Mouse (Mus musculus) spleen, embryonic (tissue): ENCODE measurements at regions not wholly inside any gene's neighbourhood (a gene's known extent, or its start where the extent isn't known, plus 50 kb on each side); places are given as distances from the start of the nearest gene placed in this dataset.

Experiments
- CTCF ChIA-PET: fragments of 350-600 bp; sonication (Branson Sonifier 250); formaldehyde crosslinking; loops from one replicate; lab custom pipeline; 2022; lab: Charles Lee

DNA sequence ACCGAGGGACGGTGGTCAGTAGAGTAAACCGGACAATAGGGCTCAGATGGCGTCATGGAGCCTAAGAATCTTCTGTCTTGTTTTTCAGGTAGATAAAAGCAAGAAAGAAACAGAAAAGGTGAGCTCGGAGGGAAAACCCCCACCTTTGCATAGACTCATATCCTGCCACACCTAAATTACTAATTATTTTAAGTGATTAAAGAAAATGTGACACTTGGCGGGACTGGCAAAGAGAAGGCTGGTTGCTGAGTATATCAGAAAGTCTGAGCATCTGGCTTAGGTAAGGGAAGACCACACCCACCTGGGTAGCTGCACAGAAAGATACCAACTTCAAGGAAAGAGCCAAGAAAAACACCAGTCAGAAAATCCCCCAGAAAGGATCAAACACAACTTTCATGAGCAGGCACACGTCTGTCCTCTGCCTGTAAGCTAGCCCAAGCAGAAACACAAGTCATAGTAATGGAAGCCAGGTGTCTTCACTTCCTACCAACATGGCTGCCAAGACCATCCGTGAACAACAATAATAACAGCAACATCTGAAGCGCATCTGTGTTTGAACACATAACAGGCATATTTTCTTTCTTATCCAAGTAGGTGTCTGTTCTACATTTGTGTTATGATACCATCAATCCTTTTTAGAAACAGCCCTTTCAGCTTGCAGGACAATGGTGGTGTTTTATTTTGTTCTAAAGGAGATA is 198.3 kb upstream of the Jarid2 start:
- CTCF ChIA-PET = interaction anchor here (0.6 to 0.7 kb wide), 4 partner anchors 9 to 213 kb away, joined by 3 to 10 read pairs (median 4); no protein-coding TSS in a partner anchor

DNA sequence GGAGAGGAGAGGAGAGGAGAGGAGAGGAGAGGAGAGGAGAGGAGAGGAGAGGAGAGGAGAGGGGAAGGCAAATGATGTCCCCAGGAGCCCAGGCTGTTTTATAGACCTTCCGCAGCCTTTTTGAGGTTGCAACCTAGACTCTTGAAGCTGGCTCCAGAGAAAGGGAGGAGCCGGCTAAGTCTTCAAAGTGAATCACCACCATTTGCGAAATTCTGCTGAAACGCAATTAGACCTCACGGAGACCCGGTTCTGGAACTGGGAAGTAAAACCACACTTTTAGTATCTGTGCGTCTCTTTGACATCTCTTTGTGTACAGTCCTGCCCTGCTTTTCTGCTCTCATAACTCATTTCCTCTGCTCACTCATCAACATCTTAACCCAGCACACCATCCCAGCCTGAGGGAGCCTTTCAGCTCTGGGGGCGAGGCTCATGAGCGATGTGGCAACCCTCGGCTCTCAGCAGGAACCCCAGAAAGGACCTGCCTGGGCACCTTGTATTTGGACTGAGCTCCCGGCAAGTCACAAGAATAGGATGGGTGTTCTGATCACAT is 196.6 kb upstream of the Jarid2 start:
- CTCF ChIA-PET = no interaction called here

DNA sequence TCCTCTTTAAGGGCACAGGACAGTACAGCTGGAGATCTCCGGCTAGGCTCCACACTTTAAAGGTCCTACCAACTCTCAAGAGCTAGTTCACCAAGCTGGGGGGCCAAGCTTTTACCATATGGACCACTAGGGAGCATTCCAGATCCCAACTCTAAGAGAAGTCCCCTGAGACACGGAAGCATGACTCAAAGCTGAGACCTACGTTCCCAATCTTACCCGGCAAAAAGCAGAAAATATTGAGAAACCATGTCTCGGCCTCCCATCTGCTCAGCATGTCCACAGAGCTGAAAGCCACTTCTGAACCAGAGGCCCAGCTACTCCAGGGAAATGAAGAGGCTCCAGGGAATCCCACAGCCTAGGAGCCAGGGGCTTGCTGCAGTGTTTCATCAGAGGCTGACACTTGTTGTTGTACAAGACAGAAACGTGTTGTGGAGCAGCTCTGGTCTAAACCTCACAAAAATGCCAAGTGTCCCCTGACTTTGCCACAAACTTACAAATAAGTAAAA is 194.6 kb upstream of the Jarid2 start:
- CTCF ChIA-PET = interaction anchor here (0.6 kb wide), 1 partner anchor 262 kb away, joined by 5 read pairs; no protein-coding TSS in a partner anchor

DNA sequence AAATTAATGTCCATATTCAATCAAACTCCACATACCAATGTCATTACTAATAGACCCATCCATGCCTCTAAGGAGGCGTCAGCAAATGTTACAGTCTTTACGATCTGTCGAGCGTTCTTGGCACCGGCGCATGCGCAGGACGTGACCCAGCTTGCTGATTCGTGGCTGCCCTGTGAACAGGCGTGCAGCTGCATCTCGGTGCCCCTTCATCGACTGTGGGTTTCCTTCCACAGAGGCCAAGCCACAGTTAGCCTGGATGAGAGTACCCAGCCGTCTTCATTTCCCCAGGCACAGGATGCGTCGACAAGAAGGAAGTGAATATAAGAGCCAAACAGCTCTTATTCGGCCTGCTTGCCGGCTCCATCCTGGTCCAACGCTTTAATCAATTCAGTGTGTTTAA is 193.8 kb upstream of the Jarid2 start:
- CTCF ChIA-PET = no interaction called here

DNA sequence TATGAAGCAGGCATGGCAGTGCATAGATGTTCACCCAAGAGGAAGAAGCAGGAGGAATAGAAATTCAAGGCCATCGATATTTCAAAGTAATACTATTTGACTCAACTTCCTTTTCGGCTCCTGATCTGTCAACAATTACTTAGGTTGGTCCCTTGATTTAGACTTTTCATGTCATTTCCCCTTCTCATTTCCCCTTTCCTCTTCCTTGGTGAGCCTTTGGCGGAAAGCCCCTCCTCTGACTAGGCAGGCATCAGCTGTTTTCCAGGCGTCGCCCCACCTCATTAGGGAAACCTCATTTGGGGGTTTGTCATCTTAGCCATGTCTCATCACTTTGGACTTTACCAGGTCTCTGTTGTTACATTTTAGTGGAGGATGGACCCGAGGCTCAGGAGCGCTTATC is 191.0 kb upstream of the Jarid2 start:
- CTCF ChIA-PET = interaction anchor here (0.6 kb wide), 1 partner anchor 384 kb away, joined by 3 read pairs; no protein-coding TSS in a partner anchor

DNA sequence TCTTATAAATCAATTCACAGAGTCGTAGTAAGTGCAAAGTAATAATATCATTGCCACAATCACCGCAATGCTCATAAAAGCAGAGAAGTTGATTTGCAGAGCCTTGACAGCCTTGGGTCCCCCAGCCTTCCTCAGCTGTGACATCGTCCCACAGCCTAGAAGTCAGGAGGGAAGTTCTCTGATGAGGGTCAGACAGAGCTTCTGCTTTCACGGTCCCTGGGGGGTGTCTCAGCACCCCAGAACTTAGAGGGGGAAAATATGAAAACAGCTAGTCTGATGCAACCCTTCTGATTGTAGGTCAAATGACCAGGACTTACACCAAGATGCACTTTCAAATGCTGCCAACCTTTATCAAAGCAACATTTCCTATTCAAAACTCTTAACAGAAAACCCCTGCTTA is 188.9 kb upstream of the Jarid2 start:
- CTCF ChIA-PET = no interaction called here

DNA sequence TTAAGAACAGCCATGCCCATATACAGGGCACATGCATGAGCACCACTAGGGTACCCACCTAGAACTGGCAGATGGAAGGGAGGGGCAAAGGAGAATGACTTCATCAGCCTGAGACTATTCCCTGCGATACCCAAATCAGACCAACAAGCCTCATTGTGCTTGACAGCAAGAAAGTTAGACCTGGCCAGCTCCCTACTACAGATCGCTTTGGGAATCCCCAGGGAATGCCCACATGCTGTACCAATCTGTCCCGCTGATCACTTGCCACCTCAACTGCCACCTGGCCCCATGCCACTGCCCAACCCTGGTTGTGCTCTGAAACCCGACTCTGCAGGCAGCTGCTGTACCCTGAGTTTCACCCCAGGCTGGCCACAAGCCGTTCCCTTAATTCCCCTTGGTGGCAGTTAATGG is 188.0 kb upstream of the Jarid2 start:
- CTCF ChIA-PET = no interaction called here

DNA sequence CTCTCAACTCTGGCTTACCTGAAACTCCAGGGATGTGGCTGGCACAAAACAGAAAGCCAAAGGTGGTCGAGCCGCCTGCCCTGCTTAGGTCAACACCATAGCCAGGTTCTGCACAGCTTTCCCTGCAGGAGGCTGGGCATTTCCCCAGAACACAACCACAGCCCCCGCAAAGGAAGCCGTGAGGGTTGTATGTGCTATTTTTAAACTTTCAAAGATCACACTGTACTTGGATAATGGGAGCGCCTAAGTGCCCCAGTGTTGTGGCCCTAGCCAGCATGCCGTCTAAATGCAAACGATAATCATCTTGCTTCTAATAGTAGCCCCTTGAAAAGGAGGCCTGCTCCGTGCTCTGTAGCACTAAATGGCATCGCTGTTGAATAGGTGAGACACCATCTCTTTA is 184.5 kb upstream of the Jarid2 start:
- CTCF ChIA-PET = no interaction called here

DNA sequence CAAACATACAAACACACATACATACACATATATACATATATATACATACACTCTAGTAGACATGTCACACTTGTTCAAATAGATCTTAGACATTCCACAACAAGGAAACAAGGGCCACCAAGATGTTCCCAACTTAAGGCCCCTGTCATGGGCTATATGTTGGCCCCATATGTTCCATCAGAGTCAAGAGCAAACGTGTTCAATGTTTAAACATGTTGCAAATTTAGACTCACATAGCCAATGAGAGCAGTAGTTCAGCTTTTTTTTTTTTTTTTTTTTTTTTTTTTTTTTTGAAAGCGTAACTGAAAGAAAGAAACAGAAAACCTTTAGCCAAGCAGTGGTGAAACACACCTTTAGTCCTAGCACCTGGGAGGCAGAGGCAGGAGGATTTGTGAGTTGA is 183.0 kb upstream of the Jarid2 start:
- CTCF ChIA-PET = no interaction called here

DNA sequence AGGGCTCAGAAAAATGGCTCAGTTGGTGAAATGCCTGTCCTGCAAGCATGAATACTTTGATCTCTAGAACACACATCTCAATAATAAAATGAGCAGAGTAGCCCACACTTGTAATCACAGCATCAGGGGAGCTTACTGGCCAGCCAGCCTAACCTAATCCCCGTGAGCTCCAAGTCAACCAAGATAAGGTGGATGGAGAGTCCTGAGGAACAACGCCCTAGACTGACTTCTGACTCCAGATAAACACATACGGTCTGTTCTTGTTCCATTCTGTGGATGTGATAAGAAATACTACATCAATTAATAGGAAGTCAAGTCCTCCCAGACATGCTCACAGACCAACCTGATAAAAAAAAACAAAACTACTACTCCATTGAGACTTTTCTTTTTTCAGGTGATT is 180.4 kb upstream of the Jarid2 start:
- CTCF ChIA-PET = no interaction called here

DNA sequence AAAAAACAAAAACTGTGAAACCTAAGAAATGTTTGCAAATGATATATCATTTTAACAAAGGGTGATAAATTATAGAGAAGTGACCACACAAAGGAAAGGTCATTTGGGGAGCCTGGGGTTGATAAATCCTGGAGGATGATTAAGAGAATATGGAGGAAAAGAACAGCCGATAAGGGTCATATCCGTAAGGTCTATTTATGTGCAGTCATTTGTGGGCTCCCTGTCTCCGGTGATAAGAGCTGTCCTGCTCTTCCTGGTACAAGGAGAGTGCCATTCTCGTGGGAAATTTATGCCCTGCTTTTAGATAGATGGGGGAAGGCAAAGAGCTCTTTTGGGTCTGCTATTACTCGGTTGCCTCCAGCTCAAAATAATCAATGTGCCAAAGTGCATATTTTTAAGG is 175.9 kb upstream of the Jarid2 start:
- CTCF ChIA-PET = no interaction called here

DNA sequence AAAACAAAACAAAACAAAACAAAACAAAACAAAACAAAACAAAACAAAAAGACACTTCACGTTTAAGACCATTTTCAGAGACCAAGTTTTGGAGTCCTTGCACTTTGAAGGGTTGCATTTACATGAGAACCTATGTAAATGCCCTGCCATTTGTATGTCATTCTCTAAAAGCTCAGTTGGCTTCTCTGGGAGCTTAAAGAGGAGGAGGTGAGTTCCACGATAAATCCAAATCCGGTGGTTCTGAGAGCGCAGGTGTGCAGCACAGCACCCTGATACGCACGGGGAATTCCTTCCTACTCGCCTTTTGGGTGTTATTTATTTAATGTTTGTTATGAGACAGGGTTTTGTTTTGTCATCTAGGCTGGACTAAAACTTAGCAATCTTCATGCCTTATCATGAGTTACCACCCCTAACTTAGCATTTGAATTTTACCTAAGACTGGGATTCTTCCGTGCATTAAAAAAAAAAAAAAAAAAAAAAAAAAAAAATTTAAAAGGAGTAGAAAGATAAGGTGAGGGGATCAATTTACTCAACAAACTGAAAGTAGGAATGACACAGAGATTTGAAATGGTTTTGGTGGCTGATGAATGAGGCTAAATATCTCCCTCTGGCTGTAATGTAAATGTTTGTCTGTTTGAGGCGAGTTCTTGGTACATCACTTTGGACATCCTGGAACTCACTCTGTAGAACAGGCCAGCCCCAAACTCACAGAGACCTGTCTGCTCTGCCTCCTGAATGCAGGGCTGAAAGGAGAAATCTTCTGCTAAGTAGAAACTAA is 174.4 kb upstream of the Jarid2 start:
- CTCF ChIA-PET = no interaction called here

DNA sequence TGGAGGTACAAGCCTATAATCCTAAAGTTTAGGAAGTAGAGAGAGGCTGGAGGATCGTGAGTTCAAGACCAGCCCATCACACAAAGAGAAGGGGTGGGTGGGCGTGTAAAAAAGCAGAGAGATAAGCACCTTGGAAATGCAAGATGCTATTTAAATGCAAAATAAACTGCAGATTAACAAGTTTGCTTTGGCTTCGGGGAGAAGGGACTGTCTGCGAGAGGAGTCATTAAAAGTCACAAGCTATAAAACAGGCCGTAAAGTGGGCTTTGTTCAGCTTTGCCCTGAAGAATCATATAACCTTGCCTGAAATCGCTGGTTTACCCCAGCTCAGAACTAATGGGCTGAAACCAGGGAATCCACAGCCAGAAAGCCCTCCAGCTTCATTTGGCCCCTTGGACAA is 173.3 kb upstream of the Jarid2 start:
- CTCF ChIA-PET = interaction anchor here (0.6 kb wide), 1 partner anchor 12 kb away, joined by 3 read pairs; no protein-coding TSS in a partner anchor

DNA sequence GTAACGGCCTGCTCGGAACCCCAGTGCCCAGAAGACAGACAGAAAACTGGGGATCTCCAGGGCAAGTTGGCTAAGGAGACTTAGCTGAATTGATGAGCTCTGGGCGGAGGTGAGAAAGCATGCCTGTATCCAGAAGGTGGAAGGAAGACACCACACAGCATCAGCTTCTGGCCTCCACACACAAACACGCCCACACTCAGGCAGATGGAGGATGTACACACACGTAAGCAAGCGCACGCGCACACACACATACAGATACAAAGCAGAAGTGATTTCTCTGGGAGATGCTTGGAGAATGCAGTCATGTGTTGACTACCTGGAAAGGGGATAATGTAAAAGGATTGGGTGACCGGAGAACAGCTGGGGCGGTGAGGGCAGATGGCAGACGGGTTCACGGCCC is 171.2 kb upstream of the Jarid2 start:
- CTCF ChIA-PET = no interaction called here

DNA sequence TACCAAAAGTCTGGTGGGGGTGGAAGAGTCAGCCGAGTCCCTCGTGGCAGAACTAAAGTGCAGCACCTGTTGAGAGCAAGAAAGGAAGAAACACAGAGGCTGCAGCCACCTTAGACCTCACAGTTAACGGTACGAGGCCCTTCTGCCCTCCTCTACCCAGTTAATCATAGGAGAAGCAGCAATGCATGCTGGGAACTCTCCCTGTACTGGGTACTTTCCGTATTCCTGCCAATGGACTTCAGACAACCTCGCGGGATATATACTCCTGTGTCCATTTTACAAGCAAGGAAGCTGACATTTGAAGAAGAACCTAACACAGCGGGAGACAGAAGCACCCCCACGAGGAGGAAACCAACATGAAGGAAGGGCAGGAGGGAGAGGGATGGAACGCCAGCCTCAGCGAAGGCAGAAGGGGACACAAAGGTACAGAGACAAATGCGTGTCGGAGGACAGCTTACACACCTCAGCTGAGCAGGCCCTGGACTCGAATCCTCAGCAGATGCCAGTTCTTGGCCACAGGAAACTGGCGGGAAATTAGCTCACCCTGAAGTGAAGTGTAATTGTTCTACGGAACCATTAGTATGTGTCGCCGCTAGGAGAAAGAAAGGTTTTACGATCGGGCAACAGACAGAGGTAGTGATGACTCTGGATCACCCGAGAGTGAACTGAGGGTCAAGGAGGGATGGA is 170.6 kb upstream of the Jarid2 start:
- CTCF ChIA-PET = no interaction called here

DNA sequence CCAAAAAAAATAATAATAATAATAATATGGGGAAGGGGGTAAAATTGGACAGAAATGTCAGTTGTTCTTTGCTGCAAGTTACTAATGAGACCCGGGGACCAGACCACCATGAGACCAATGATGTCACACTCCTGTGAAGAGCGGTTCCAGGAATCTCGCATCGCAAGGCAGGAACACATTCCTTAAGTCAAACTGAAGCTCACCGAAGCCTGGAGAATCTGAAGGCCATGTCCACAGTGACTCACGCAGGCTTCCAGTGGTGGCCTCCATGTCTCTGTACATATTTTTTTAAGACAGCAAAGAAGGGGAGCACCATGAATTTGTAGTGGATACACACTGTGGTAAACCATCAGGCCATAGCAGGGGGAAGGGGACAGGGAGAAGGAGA is 170.1 kb upstream of the Jarid2 start:
- CTCF ChIA-PET = no interaction called here

DNA sequence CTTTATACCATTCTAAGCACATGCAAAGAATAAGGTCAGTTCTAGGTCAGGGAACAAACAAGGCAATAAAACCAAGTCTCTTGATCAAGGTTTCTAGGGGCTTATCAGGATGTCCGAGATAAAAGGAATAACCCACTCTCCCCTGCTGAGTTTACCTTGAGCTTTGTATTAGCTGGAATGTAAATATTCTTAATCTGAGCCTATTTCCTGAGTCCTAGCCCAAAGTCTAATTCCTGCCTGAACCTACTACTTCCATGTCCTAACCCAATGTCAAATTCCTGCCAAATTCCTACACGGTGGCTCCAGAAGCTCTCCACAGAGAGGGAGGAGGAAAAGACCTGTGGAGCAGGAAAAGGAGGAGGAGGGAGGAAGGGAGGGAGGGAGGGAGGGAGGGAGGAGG is 169.6 kb upstream of the Jarid2 start:
- CTCF ChIA-PET = no interaction called here

DNA sequence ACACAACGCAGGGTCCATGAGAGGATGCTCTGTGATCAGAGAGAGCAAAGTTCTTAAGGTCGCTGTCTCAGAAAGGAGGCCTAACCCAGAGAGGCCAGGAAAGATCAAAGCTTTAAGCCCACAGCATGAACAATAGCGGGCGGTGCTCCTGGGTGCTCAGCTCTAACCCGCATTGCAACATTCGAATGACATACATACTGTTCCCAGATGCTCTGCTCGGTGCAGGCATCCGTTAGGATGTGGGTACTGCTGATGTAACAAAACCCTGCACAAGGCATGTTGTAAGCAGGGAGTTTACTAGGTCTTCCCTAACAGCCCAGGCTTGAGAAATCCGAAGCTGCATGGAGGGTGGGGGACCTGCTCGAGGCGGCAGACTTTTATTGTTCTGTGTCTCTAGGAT is 164.6 kb upstream of the Jarid2 start:
- CTCF ChIA-PET = interaction anchor here (0.5 kb wide), 1 partner anchor 398 kb away, joined by 3 read pairs; no protein-coding TSS in a partner anchor

DNA sequence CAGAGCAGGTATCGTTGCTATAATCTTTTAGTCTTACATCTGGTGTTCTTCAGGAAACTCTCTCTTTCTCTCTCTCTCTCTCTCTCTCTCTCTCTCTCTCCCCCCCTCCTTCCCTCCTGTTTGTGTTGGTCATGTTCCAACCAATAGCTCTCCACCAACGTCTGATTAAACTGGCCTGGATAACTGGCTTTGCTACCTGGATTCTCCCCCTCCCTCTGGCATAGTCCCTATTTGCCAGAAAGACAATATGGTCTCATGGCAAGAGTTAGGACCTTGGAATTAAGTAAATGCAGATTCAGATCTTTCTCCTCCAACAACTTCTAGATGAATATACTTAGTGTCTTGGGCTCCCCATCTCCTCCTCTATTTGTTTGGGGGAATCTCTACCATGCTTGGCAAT is 161.6 kb upstream of the Jarid2 start:
- CTCF ChIA-PET = interaction anchor here (0.6 kb wide), 1 partner anchor 12 kb away, joined by 3 read pairs; no protein-coding TSS in a partner anchor

DNA sequence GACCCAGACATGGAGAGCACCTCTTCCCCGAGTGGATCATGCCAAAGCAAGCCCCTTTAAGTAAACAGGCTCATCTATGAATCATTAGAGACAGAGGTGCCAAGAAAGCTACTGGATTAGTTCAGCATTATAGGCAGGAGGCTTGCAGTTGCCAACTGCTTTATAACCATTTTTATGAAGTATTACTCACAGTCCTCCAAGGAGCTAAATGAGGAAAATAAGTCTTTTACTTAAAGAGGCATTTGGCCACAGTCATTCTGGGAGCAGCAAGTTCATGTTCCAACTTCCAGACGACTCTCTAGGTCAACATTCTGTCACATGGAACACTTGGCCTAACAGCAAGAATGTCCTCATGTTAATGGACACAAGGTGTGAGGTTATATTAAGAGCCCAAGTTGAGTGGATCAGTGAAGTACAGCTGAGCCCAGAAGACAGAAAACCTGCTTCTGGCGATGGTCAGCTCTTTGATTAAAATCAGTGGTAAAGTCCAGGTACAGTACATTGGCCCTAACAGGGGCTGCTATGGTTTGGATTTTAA is 160.0 kb upstream of the Jarid2 start:
- CTCF ChIA-PET = no interaction called here

DNA sequence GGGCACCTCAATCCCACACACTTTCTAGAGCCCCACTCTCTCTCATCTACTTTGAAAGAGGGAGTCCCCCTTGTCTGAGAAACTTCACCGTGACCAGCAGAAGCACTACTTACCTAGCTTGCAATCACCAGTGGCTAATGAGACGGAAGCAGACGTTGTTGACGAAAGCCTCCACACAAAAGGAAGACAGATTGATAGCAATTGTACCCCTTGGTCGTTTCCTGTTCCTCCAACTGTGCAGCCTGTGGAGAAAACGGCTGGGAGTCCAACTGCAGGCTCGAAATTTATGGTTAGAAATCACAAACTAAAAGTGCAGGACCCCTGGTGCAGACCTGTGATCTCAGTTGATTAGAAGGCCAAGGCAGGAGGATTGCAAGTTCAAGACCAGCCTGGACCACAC is 155.8 kb upstream of the Jarid2 start:
- CTCF ChIA-PET = no interaction called here

DNA sequence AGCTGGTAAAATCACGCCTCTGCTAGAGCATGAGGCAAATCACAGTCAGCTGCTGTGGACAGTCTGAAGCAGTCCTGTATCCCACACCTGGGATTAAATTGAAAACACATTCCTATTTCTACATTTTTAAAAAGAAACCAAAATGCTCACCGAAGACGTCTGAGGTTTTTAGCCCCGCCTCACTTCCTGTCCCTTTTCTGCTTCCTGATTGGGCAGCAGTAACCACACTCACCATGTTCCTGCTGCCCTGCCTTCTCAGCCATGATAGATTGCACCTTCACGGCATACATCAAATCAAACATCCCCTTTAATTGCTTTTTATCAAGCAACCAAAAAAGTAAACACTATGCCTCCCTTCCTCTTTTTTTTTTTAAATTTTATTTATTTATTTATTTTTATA is 150.1 kb upstream of the Jarid2 start:
- CTCF ChIA-PET = no interaction called here
